Mouse (Mus musculus): ENCODE data around the gene Scp2. TPM values are rescaled to one million over a fixed set of nuclear protein-coding genes. Genes with fewer than 3 reads are reported as not detected.

Scp2 gene
- polyA plus RNA-seq, 1 experiment, result 209 TPM

GRCm38 (mm10) chr4:108018961-108019921, 125.6 kb downstream of the Scp2 start:
- TF ChIP-seq CTCF (IDR thresholded peaks at IDR 0.05; ENCODE audit: extremely low read depth, insufficient read length, insufficient replicate concordance, low read depth, low read length), result no peak
- TF ChIP-seq POLR2A (IDR thresholded peaks at IDR 0.05; ENCODE audit: low read depth, low read length), result no peak
- H3K4me3 ChIP-seq (ENCODE audit: low read depth, low read length), result no peak overlapping the region
- no peak overlapping the region for H3K27ac ChIP-seq (ENCODE audit: insufficient read depth, low read depth, low read length)
- peaks cover 21% of the 10 kb centered on the region; the same call in 1 of the 2 replicates for H3K36me3 ChIP-seq (ENCODE audit: control insufficient read depth, insufficient read depth, low read length)
- H3K27me3 ChIP-seq (ENCODE audit: control insufficient read depth, insufficient read depth, low read length), result no peaks in the 10 kb centered on the region
- WGBS, result 64% methylated on average over 14 of the region's 14 CpGs
- H3K4me1 ChIP-seq (ENCODE audit: control insufficient read depth, insufficient read depth, insufficient read length, low read length), result peaks cover 40% of the 10 kb centered on the region

- Histone ChIP-seq H3K27ac (ENCODE audit: insufficient read depth, low read depth, low read length) (no peak overlapping the region), H3K36me3 (ENCODE audit: control insufficient read depth, insufficient read depth, low read length) (peaks cover 21% of the 10 kb centered on the region; the same call in 1 of the 2 replicates), H3K4me3 (ENCODE audit: low read depth, low read length) (no peak overlapping the region), H3K27me3 (ENCODE audit: control insufficient read depth, insufficient read depth, low read length) (no peaks in the 10 kb centered on the region), H3K4me1 (ENCODE audit: control insufficient read depth, insufficient read depth, insufficient read length, low read length) (peaks cover 32% of the 10 kb centered on the region)
- TF ChIP-seq CTCF (IDR thresholded peaks at IDR 0.05; ENCODE audit: extremely low read depth, insufficient read length, insufficient replicate concordance, low read depth, low read length) (no peak), POLR2A (IDR thresholded peaks at IDR 0.05; ENCODE audit: low read depth, low read length) (no peak)
- WGBS, result 71% methylated on average over 10 of the region's 10 CpGs
Measured at GRCm38 (mm10) chr4:108018241-108018923, 126.4 kb downstream of the Scp2 start.

GRCm38 (mm10) chr4:108017839-108018238, 127.0 kb downstream of the Scp2 start:
- H3K4me3 ChIP-seq (ENCODE audit: low read depth, low read length), result no peak overlapping the region
- no peak overlapping the region for H3K27ac ChIP-seq (ENCODE audit: insufficient read depth, low read depth, low read length)
- peaks cover 28% of the 10 kb centered on the region for H3K4me1 ChIP-seq (ENCODE audit: control insufficient read depth, insufficient read depth, insufficient read length, low read length)
- no peaks in the 10 kb centered on the region for H3K27me3 ChIP-seq (ENCODE audit: control insufficient read depth, insufficient read depth, low read length)
- 91% methylated on average over 7 of the region's 7 CpGs for WGBS
- peaks cover 21% of the 10 kb centered on the region; the same call in 1 of the 2 replicates for H3K36me3 ChIP-seq (ENCODE audit: control insufficient read depth, insufficient read depth, low read length)
- no peak for TF ChIP-seq POLR2A (IDR thresholded peaks at IDR 0.05; ENCODE audit: low read depth, low read length)
- no peak for TF ChIP-seq CTCF (IDR thresholded peaks at IDR 0.05; ENCODE audit: extremely low read depth, insufficient read length, insufficient replicate concordance, low read depth, low read length)

- WGBS, result 84% methylated on average over 3 of the region's 3 CpGs
- Histone ChIP-seq H3K4me1 (ENCODE audit: control insufficient read depth, insufficient read depth, insufficient read length, low read length) (peaks cover 20% of the 10 kb centered on the region), H3K4me3 (ENCODE audit: low read depth, low read length) (no peak overlapping the region), H3K27ac (ENCODE audit: insufficient read depth, low read depth, low read length) (peak overlapping the region; percentile 36; the same call in 1 of the 2 replicates), H3K27me3 (ENCODE audit: control insufficient read depth, insufficient read depth, low read length) (no peaks in the 10 kb centered on the region), H3K36me3 (ENCODE audit: control insufficient read depth, insufficient read depth, low read length) (peaks cover 12% of the 10 kb centered on the region; the same call in 1 of the 2 replicates)
- TF ChIP-seq POLR2A (IDR thresholded peaks at IDR 0.05; ENCODE audit: low read depth, low read length), result no peak
- TF ChIP-seq CTCF (IDR thresholded peaks at IDR 0.05; ENCODE audit: extremely low read depth, insufficient read length, insufficient replicate concordance, low read depth, low read length), result 0 out of 2 replicates have a peak, but pooled peaks have one; percentile 4
Measured at GRCm38 (mm10) chr4:108016321-108016720, 128.5 kb downstream of the Scp2 start.

GRCm38 (mm10) chr4:108015067-108015765, 129.6 kb downstream of the Scp2 start:
- TF ChIP-seq CTCF (IDR thresholded peaks at IDR 0.05; ENCODE audit: extremely low read depth, insufficient read length, insufficient replicate concordance, low read depth, low read length), result peak; percentile 53; the same call in 1 of the 2 replicates
- TF ChIP-seq POLR2A (IDR thresholded peaks at IDR 0.05; ENCODE audit: low read depth, low read length), result no peak
- Histone ChIP-seq H3K27me3 (ENCODE audit: control insufficient read depth, insufficient read depth, low read length) (no peaks in the 10 kb centered on the region), H3K4me3 (ENCODE audit: low read depth, low read length) (no peak overlapping the region), H3K4me1 (ENCODE audit: control insufficient read depth, insufficient read depth, insufficient read length, low read length) (peaks cover 17% of the 10 kb centered on the region), H3K36me3 (ENCODE audit: control insufficient read depth, insufficient read depth, low read length) (0 out of 2 replicates have a peak, but pooled peaks cover 6% of the 10 kb centered on the region), H3K27ac (ENCODE audit: insufficient read depth, low read depth, low read length) (peak overlapping the region; percentile 36)
- WGBS, result 29% methylated on average over 14 of the region's 14 CpGs

- Histone ChIP-seq H3K36me3 (ENCODE audit: control insufficient read depth, insufficient read depth, low read length) (0 out of 2 replicates have a peak, but pooled peaks cover 6% of the 10 kb centered on the region), H3K4me1 (ENCODE audit: control insufficient read depth, insufficient read depth, insufficient read length, low read length) (peaks cover 17% of the 10 kb centered on the region), H3K4me3 (ENCODE audit: low read depth, low read length) (no peak overlapping the region), H3K27me3 (ENCODE audit: control insufficient read depth, insufficient read depth, low read length) (no peaks in the 10 kb centered on the region), H3K27ac (ENCODE audit: insufficient read depth, low read depth, low read length) (no peak overlapping the region)
- TF ChIP-seq CTCF (IDR thresholded peaks at IDR 0.05; ENCODE audit: extremely low read depth, insufficient read length, insufficient replicate concordance, low read depth, low read length) (no peak), POLR2A (IDR thresholded peaks at IDR 0.05; ENCODE audit: low read depth, low read length) (no peak)
- WGBS, result 70% methylated on average over 2 of the region's 2 CpGs
Measured at GRCm38 (mm10) chr4:108014466-108014865, 130.3 kb downstream of the Scp2 start.

All from small intestine, adult 2 months (tissue).